Comparison of ENCODE assay signal across 8 mouse cellular contexts in genomic region chr15:36373900-36374611, GRCm38 (mm10).
DNase-seq lines count a peak whose midpoint lies in the region; ATAC-seq and TF ChIP-seq lines count a peak whose summit lies in the region.

No protein-coding gene starts in this region.

- no peak for TF ChIP-seq CTCF in spleen, adult 2 months (IDR thresholded peaks at IDR 0.05; ENCODE audit: extremely low read depth, insufficient read depth, insufficient read length, insufficient replicate concordance)

- WGBS in spleen, adult 2 months, result 46% methylated on average over 11 of the region's 11 CpGs
- WGBS in hindbrain, embryonic 12.5 days, result 5% methylated on average over 11 of the region's 11 CpGs
- 7% methylated on average over 11 of the region's 11 CpGs for WGBS in limb, embryonic 11.5 days

- H3K27me3 ChIP-seq in spleen, adult 2 months (ENCODE audit: control insufficient read depth, insufficient read depth, low read length), result no peaks in the 10 kb centered on the region
- H3K27me3 ChIP-seq in hindbrain, embryonic 12.5 days, result peaks cover 20% of the 10 kb centered on the region; the same call in 1 of the 2 replicates
- no peaks in the 10 kb centered on the region for H3K27me3 ChIP-seq in limb, embryonic 11.5 days (ENCODE audit: control insufficient read depth, insufficient read depth, low read length)

- H3K4me2 ChIP-seq in hindbrain, embryonic 12.5 days (replicated peaks), result peak overlapping the region; percentile 82
- peak overlapping the region; percentile 54 for H3K4me2 ChIP-seq in limb, embryonic 11.5 days (ENCODE audit: low read depth, severe bottlenecking)

- no peaks in the 10 kb centered on the region for H3K36me3 ChIP-seq in spleen, adult 2 months (ENCODE audit: control insufficient read depth, insufficient read depth, low read length)
- no peaks in the 10 kb centered on the region for H3K36me3 ChIP-seq in hindbrain, embryonic 12.5 days
- H3K36me3 ChIP-seq in limb, embryonic 11.5 days (ENCODE audit: control insufficient read depth, insufficient read depth, low read length), result no peaks in the 10 kb centered on the region

- 0 out of 2 replicates have a peak, but pooled peaks have one; percentile 29 for ATAC-seq in hindbrain, embryonic 12.5 days (ENCODE audit: low FRiP score)
- ATAC-seq in limb, embryonic 11.5 days (ENCODE audit: insufficient number of reproducible peaks, low FRiP score, low TSS enrichment, low read depth), result no peak

- peak overlapping the region; percentile 51 for H3K9ac ChIP-seq in hindbrain, embryonic 12.5 days
- no peak overlapping the region for H3K9ac ChIP-seq in limb, embryonic 11.5 days (ENCODE audit: low read length)

- peak overlapping the region; percentile 44; the same call in 1 of the 2 replicates for H3K4me3 ChIP-seq in spleen, adult 2 months (ENCODE audit: extremely low read depth, insufficient read depth, insufficient read length)
- peak overlapping the region; percentile 33 for H3K4me3 ChIP-seq in hindbrain, embryonic 12.5 days
- H3K4me3 ChIP-seq in limb, embryonic 11.5 days (ENCODE audit: low read depth, low read length), result peak overlapping the region; percentile 26

- peak overlapping the region; percentile 35; the same call in 1 of the 2 replicates for H3K27ac ChIP-seq in spleen, adult 2 months (ENCODE audit: insufficient read depth, low read length)
- H3K27ac ChIP-seq in hindbrain, embryonic 12.5 days, result no peak overlapping the region; the same call in 1 of the 2 replicates
- H3K27ac ChIP-seq in limb, embryonic 11.5 days (replicated peaks; ENCODE audit: low read depth, low read length), result no peak overlapping the region

- no peak for TF ChIP-seq POLR2A in spleen, adult 2 months (IDR thresholded peaks at IDR 0.05; ENCODE audit: low read depth, low read length)

- no peak for DNase-seq in spleen, adult 2 months (ENCODE audit: low read depth in 1 of 2, low spot score in 2 of 2)
- no peak for DNase-seq in spleen, adult 18-20 months
- peak; percentile 27 for DNase-seq in embryo, embryonic 9.5 days (ENCODE audit: extremely low spot score)
- peak; percentile 32 for DNase-seq in limb, embryonic 11.5 days (ENCODE audit: low spot score)
- peak; percentile 30 for DNase-seq in mesoderm, embryonic 11.5 days (ENCODE audit: low read depth, low spot score)
- DNase-seq in testis, postnatal 10 days (ENCODE audit: low spot score), result peak; percentile 65
- no peak for DNase-seq in adipocyte (ENCODE audit: low spot score)

- H3K4me1 ChIP-seq in spleen, adult 2 months (ENCODE audit: control insufficient read depth, insufficient read depth, insufficient read length), result peaks cover 3% of the 10 kb centered on the region; the same call in 1 of the 2 replicates
- peaks cover 18% of the 10 kb centered on the region for H3K4me1 ChIP-seq in hindbrain, embryonic 12.5 days
- H3K4me1 ChIP-seq in limb, embryonic 11.5 days (ENCODE audit: control insufficient read depth, insufficient read depth, low read length), result peaks cover 7% of the 10 kb centered on the region; the same call in 1 of the 2 replicates

- no peaks in the 10 kb centered on the region; the same call in 1 of the 2 replicates for H3K9me3 ChIP-seq in hindbrain, embryonic 12.5 days (replicated peaks)
- no peaks in the 10 kb centered on the region for H3K9me3 ChIP-seq in limb, embryonic 11.5 days (ENCODE audit: control insufficient read depth, low read length)

Comparison
In these comparisons a context has a peak if more than half of its experiments do, and no peak if none do; other contexts are left out.
1. DNase-seq: peak in embryo, embryonic 9.5 days (single experiment), limb, embryonic 11.5 days (single experiment), mesoderm, embryonic 11.5 days (single experiment) and testis, postnatal 10 days (single experiment); none in spleen, adult 2 months (0 of 2), spleen, adult 18-20 months (0 of 2) and adipocyte (single experiment).
2. Peak in every context shown above with its lines, with median percentiles within 50 percentile points of each other: H3K4me3 ChIP-seq.